Mouse (Mus musculus) embryonic facial prominence, embryonic 13.5 days (tissue): ENCODE results near the gene Bag5. TPM values are rescaled to one million over a fixed set of nuclear protein-coding genes. Genes with fewer than 3 reads are reported as not detected.
A peak's percentile ranks its signal among the peaks of the same experiment; 100 is the strongest.

ENCODE experiments used
- ATAC-seq: fragments of 200-750 bp; cut with Nextera tagmentation; 2 replicates; pipeline ENCODE4 v1.8.0; 2017; ENCODE audit warnings: low read depth; ENCODE audit not compliant: insufficient number of reproducible peaks, insufficient read depth, low FRiP score, low TSS enrichment
- H3K27ac ChIP-seq: fragments of 300-500 bp; sonication (generic); 2 replicates; pipeline ENCODE4 v1.5.1; 2015; ENCODE audit warnings: moderate library complexity, mild to moderate bottlenecking, inconsistent platforms
- H3K27me3 ChIP-seq: fragments of 300-500 bp; sonication (generic); 2 replicates; pipeline ENCODE4 v1.6.1; 2015; ENCODE audit warnings: mild to moderate bottlenecking, inconsistent platforms
- H3K36me3 ChIP-seq: fragments of 300-500 bp; sonication (generic); 2 replicates; pipeline ENCODE4 v1.6.1; 2015; ENCODE audit warnings: mild to moderate bottlenecking, inconsistent platforms
- H3K4me1 ChIP-seq: fragments of 300-500 bp; sonication (generic); 2 replicates; pipeline ENCODE4 v1.6.1; 2015; ENCODE audit warnings: inconsistent platforms
- H3K4me2 ChIP-seq: fragments of 300-500 bp; sonication (generic); 2 replicates; pipeline ENCODE4 v1.6.1; 2015; ENCODE audit warnings: moderate library complexity, mild to moderate bottlenecking, inconsistent platforms
- H3K4me3 ChIP-seq: fragments of 300-500 bp; sonication (generic); 2 replicates; pipeline ENCODE4 v1.5.1; 2015; ENCODE audit warnings: mild to moderate bottlenecking, inconsistent platforms
- H3K9ac ChIP-seq: fragments of 300-500 bp; sonication (generic); 2 replicates; pipeline ENCODE4 v1.6.1; 2015; ENCODE audit warnings: mild to moderate bottlenecking, inconsistent platforms
- H3K9me3 ChIP-seq: fragments of 300-500 bp; sonication (generic); 2 replicates; pipeline ENCODE4 v1.6.1; 2016; ENCODE audit warnings: inconsistent platforms
- WGBS: fragments of 180-500 bp; shearing (Covaris S2); methylation state at CpG from one replicate; pipeline ENCODE4 v1.1.7; 2015; ENCODE audit warnings: mixed read lengths; 5-methylcytosine and 5-hydroxymethylcytosine counted together
- polyA plus RNA-seq: library from polyadenylated mRNA; unstranded; fragments of >200 nt; fragmentation: Nextera tagmentation; extraction: Ambion mirVana; gene quantifications from 2 replicates; pipeline ENCODE4 v1.2.1, GENCODE M21; 2015

Gene Bag5
- polyA plus RNA-seq, 1 experiment from 2014 or later: 64.5 TPM

GRCm38 (mm10) chr12:111682003-111682402 lies 31.1 kb downstream of the Bag5 start:
- Histone ChIP-seq H3K27ac (no peak overlapping the region), H3K9ac (no peak overlapping the region), H3K36me3 (peaks cover 39% of the 10 kb centered on the region), H3K9me3 (no peaks in the 10 kb centered on the region), H3K27me3 (no peaks in the 10 kb centered on the region), H3K4me1 (peaks cover 20% of the 10 kb centered on the region), H3K4me2 (no peak overlapping the region), H3K4me3 (no peak overlapping the region)
- no peak for ATAC-seq
- WGBS: 84% methylated on average over 5 of the region's 5 CpGs

GRCm38 (mm10) chr12:111681305-111681704 lies 31.8 kb downstream of the Bag5 start:
- Histone ChIP-seq H3K9ac (no peak overlapping the region), H3K36me3 (peaks cover 39% of the 10 kb centered on the region), H3K4me2 (no peak overlapping the region), H3K4me3 (no peak overlapping the region), H3K27ac (no peak overlapping the region), H3K9me3 (no peaks in the 10 kb centered on the region), H3K4me1 (peaks cover 21% of the 10 kb centered on the region), H3K27me3 (no peaks in the 10 kb centered on the region)
- 86% methylated on average over 8 of the region's 8 CpGs for WGBS
- no peak for ATAC-seq

- H3K4me3 ChIP-seq: no peak overlapping the region
- peaks cover 39% of the 10 kb centered on the region for H3K36me3 ChIP-seq
- H3K4me1 ChIP-seq: peaks cover 21% of the 10 kb centered on the region
- no peak overlapping the region for H3K9ac ChIP-seq
- WGBS: 94% methylated on average over 13 of the region's 13 CpGs
- H3K27ac ChIP-seq: no peak overlapping the region
- no peak for ATAC-seq
- H3K9me3 ChIP-seq: no peaks in the 10 kb centered on the region
- H3K4me2 ChIP-seq: no peak overlapping the region
- H3K27me3 ChIP-seq: no peaks in the 10 kb centered on the region
These were observed 32.4 kb downstream of the Bag5 start for GRCm38 (mm10) chr12:111680661-111681060.

DNA sequence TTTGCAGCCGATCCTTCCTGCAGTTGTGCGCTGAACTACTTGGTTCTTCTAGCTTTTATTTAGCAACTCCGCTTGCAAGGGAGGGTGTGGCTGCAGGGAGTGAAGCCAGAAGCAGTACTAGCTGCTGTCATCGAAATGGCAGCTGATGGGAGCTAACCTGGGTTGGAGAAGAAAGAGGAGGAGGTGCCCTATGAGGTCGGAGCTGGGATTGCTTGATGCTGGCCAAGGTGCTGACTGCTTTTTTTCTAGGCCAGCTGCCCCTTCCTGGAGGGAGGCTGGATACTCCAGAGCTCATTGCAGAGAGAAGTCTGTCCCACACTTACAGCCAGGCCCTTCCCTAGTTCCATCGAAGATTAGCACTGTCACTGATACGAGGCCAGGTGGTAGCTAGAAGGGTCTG lies 34.1 kb downstream of the Bag5 start:
- H3K27me3 ChIP-seq: peaks cover 9% of the 10 kb centered on the region
- no peak for ATAC-seq
- H3K4me2 ChIP-seq: peak overlapping the region; percentile 77
- 52% methylated on average over 7 of the region's 7 CpGs for WGBS
- H3K9me3 ChIP-seq: no peaks in the 10 kb centered on the region
- H3K4me3 ChIP-seq: peak overlapping the region; percentile 88
- peak overlapping the region; percentile 81 for H3K9ac ChIP-seq
- peaks cover 36% of the 10 kb centered on the region for H3K36me3 ChIP-seq
- H3K27ac ChIP-seq: no peak overlapping the region
- peaks cover 21% of the 10 kb centered on the region for H3K4me1 ChIP-seq

- ATAC-seq: no peak
- H3K4me1 ChIP-seq: peaks cover 21% of the 10 kb centered on the region
- peak overlapping the region; percentile 88 for H3K4me3 ChIP-seq
- H3K36me3 ChIP-seq: peaks cover 32% of the 10 kb centered on the region
- H3K27me3 ChIP-seq: peaks cover 13% of the 10 kb centered on the region
- WGBS: 7% methylated on average over 13 of the region's 13 CpGs
- peak overlapping the region; percentile 81 for H3K9ac ChIP-seq
- H3K9me3 ChIP-seq: no peaks in the 10 kb centered on the region
- H3K4me2 ChIP-seq: peak overlapping the region; percentile 77
- H3K27ac ChIP-seq: no peak overlapping the region
These were observed 34.5 kb downstream of the Bag5 start for GRCm38 (mm10) chr12:111678670-111678933.

GRCm38 (mm10) chr12:111677882-111678669 lies 35.0 kb downstream of the Bag5 start, which contains the start of gene Trmt61a:
Gene Trmt61a, plus strand, starts transcription at chr12:111678105.
- H3K27me3 ChIP-seq: peaks cover 19% of the 10 kb centered on the region
- peak; percentile 54; the same call in 1 of the 2 replicates for ATAC-seq
- peak within 1 kb of the TSS; percentile 81 for H3K9ac ChIP-seq
- H3K4me2 ChIP-seq: peak within 1 kb of the TSS; percentile 77
- H3K27ac ChIP-seq: peak within 1 kb of the TSS; percentile 94
- H3K4me1 ChIP-seq: peaks cover 21% of the 10 kb centered on the region
- under 1% methylated on average over 51 of the region's 51 CpGs for WGBS
- peaks cover 30% of the 10 kb centered on the region for H3K36me3 ChIP-seq
- H3K4me3 ChIP-seq: peak within 1 kb of the TSS; percentile 88
- H3K9me3 ChIP-seq: no peaks in the 10 kb centered on the region

DNA sequence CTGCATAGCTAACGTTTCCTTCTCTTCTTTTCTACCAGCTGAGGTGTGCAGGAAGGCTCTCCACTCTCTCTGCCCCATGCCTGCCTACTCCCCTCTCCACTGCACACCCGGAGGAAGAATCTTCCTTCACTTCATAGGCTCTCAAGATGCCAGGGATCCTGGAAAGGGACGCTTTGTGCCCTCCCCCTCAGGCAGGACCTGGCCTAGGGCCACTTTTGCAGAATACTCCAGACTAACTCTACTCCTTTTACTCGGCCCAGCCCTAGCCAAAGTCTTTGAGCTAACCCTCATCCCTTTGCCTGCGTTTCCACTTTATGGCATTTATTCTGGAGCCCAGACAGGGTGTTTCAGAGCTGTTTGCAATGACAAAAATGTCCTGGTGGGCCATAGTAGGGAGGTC lies 35.6 kb downstream of the Bag5 start:
- peaks cover 24% of the 10 kb centered on the region for H3K36me3 ChIP-seq

GRCm38 (mm10) chr12:111675797-111676580 lies 37.1 kb downstream of the Bag5 start:
- Histone ChIP-seq H3K4me1 (peaks cover 39% of the 10 kb centered on the region), H3K27ac (no peak overlapping the region), H3K27me3 (peaks cover 39% of the 10 kb centered on the region), H3K36me3 (peaks cover 10% of the 10 kb centered on the region; the same call in 1 of the 2 replicates), H3K9me3 (no peaks in the 10 kb centered on the region), H3K4me2 (no peak overlapping the region), H3K4me3 (no peak overlapping the region), H3K9ac (no peak overlapping the region)
- no peak for ATAC-seq
- 80% methylated on average over 6 of the region's 6 CpGs for WGBS

More for the DNA sequence above, 35.6 kb downstream of the Bag5 start:
- WGBS: 12% methylated on average over 5 of the region's 5 CpGs
- peaks cover 24% of the 10 kb centered on the region for H3K4me1 ChIP-seq
- H3K4me2 ChIP-seq: peak overlapping the region; percentile 77
- no peaks in the 10 kb centered on the region for H3K9me3 ChIP-seq
- H3K9ac ChIP-seq: peak overlapping the region; percentile 81
- peaks cover 25% of the 10 kb centered on the region for H3K27me3 ChIP-seq
- no peak for ATAC-seq
- H3K27ac ChIP-seq: peak overlapping the region; percentile 94
- peak overlapping the region; percentile 88 for H3K4me3 ChIP-seq

- no peak overlapping the region for H3K4me2 ChIP-seq
- H3K27me3 ChIP-seq: peaks cover 50% of the 10 kb centered on the region
- 38% methylated on average over 2 of the region's 2 CpGs for WGBS
- H3K4me1 ChIP-seq: peaks cover 49% of the 10 kb centered on the region
- no peaks in the 10 kb centered on the region for H3K36me3 ChIP-seq
- no peak overlapping the region for H3K4me3 ChIP-seq
- no peak overlapping the region for H3K9ac ChIP-seq
- H3K9me3 ChIP-seq: no peaks in the 10 kb centered on the region
- no peak overlapping the region for H3K27ac ChIP-seq
- no peak for ATAC-seq
These were observed 38.1 kb downstream of the Bag5 start for GRCm38 (mm10) chr12:111674850-111675486.

DNA sequence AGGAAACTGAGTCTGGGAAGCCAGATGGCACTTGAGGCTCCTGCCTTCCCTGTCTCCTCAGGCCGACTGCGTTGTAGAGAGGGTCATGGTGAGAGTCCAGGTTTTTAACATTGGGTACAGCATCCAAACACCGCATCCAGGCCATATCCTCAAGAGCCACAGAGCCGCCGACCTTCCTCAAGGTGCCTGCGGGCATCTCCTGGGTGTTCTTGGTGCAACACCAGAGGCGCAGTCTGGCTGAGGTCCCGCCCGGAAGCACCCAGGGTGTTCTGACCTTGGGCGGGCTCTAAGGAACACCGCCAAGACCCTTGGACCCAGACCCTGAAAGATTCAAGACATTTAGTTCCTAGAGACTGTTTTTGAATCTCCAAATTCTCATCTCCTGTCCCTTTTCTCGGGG lies 40.5 kb downstream of the Bag5 start:
- 0 out of 2 replicates have a peak overlapping the region, but pooled peaks have one; percentile 73 for H3K9ac ChIP-seq
- H3K4me3 ChIP-seq: peak overlapping the region; percentile 57
- no peak for ATAC-seq
- peak overlapping the region; percentile 98 for H3K4me2 ChIP-seq
- 11% methylated on average over 12 of the region's 12 CpGs for WGBS
- H3K36me3 ChIP-seq: no peaks in the 10 kb centered on the region
- H3K27ac ChIP-seq: no peak overlapping the region
- H3K4me1 ChIP-seq: peaks cover 42% of the 10 kb centered on the region
- peaks cover 59% of the 10 kb centered on the region for H3K27me3 ChIP-seq
- H3K9me3 ChIP-seq: no peaks in the 10 kb centered on the region

GRCm38 (mm10) chr12:111672176-111672575 lies 40.9 kb downstream of the Bag5 start, which contains the start of gene Ckb:
Gene Ckb, minus strand, starts transcription at chr12:111672338.
- Histone ChIP-seq H3K27me3 (peaks cover 59% of the 10 kb centered on the region), H3K4me2 (peak within 1 kb of the TSS; percentile 98), H3K36me3 (no peaks in the 10 kb centered on the region), H3K9me3 (no peaks in the 10 kb centered on the region), H3K9ac (peak within 1 kb of the TSS; percentile 73), H3K4me3 (peak within 1 kb of the TSS; percentile 57), H3K27ac (no peak within 1 kb of the TSS), H3K4me1 (peaks cover 38% of the 10 kb centered on the region)
- WGBS: under 1% methylated on average over 31 of the region's 31 CpGs
- ATAC-seq: peak; percentile 27; the same call in 1 of the 2 replicates
